Mouse (Mus musculus) forebrain, embryonic 16.5 days (tissue): ENCODE results near the gene Evi5. TPM values are rescaled to one million over a fixed set of nuclear protein-coding genes. Genes with fewer than 3 reads are reported as not detected.

Source experiments
- ATAC-seq: fragments of 200-750 bp; cut with Nextera tagmentation; 2 replicates; pipeline ENCODE4 v1.8.0; 2017; ENCODE audit warnings: mild to moderate bottlenecking, moderate library complexity
- H3K27ac ChIP-seq: fragments of 300-500 bp; sonication (generic); 2 replicates; pipeline ENCODE4 v1.5.1; 2014; ENCODE audit warnings: low read length, control low read depth
- H3K27me3 ChIP-seq: fragments of 300-500 bp; sonication (generic); replicated peaks from 2 replicates; pipeline ENCODE4 v1.6.1; 2014; ENCODE audit warnings: low read length; ENCODE audit not compliant: control insufficient read depth, insufficient read depth
- H3K36me3 ChIP-seq: fragments of 300-500 bp; sonication (generic); 2 replicates; pipeline ENCODE4 v1.6.1; 2014; ENCODE audit not compliant: control insufficient read depth, insufficient read depth
- H3K4me1 ChIP-seq: fragments of 300-500 bp; sonication (generic); replicated peaks from 2 replicates; pipeline ENCODE4 v1.6.1; 2014; ENCODE audit warnings: low read length; ENCODE audit not compliant: control insufficient read depth, insufficient read depth
- H3K4me2 ChIP-seq: fragments of 300-500 bp; sonication (generic); 2 replicates; pipeline ENCODE4 v1.6.1; 2014; ENCODE audit warnings: mild to moderate bottlenecking, low read length, control low read depth
- H3K4me3 ChIP-seq: fragments of 300-500 bp; sonication (generic); replicated peaks from 2 replicates; pipeline ENCODE4 v1.5.1; 2014; ENCODE audit warnings: mild to moderate bottlenecking, low read length, control low read depth
- H3K9ac ChIP-seq: fragments of 300-500 bp; sonication (generic); replicated peaks from 2 replicates; pipeline ENCODE4 v1.6.1; 2014; ENCODE audit warnings: low read depth, low read length, control low read depth
- H3K9me3 ChIP-seq: fragments of 300-500 bp; sonication (generic); 2 replicates; pipeline ENCODE4 v1.6.1; 2016; ENCODE audit warnings: low read length; ENCODE audit not compliant: control insufficient read depth
- WGBS: fragments of 180-500 bp; shearing (Covaris S2); extraction: QIAGEN DNeasy Blood & Tissue Kit; methylation state at CpG from one replicate; pipeline ENCODE4 v1.1.7; 2014; 5-methylcytosine and 5-hydroxymethylcytosine counted together
- polyA plus RNA-seq: library from polyadenylated mRNA; unstranded; fragments of >200 nt; fragmentation: Nextera tagmentation; extraction: Ambion mirVana; gene quantifications from 2 replicates; pipeline ENCODE4 v1.2.1, GENCODE M21; 2015

The Evi5 gene
- polyA plus RNA-seq, result 51.6 and 54.6 TPM in 2 replicates

DNA sequence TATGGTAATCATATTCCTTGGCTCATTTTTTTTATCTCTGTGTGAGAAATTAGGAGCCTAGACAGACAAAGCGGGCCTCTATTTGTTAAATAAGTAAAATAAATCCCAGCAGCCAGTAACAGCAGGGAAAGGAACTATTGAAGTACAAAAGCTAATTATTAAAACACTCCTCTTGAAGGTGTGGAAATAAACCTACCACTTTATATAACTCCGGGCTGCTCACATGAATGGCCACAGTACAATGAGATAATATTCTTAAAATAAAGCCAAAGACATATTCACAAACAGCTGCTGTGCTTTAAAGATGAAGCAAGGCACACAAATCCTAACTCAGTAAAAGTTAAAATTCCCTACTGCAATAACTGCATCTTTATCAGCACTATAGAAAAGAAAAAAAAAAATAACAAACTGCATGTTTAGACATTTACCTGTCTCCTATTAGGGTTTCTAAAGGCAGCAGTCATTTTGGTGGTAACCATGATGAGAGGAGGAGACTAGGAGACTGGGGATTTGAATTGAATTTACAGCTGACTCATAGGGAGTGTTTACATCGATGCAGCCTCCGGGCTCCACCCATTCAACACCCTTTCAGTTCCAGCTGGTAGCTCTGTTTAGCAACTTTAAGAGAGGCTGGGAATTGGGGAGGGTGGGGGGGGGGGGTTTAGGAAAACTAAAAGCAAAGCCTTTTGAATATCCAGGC, at the start of gene Evi5:
Gene Evi5, minus strand, starts transcription at position 547 of the 700 bp plus-strand sequence.
- Histone ChIP-seq H3K9ac (no peak within 1 kb of the TSS), H3K36me3 (no peaks in the 10 kb centered on the region), H3K4me2 (no peak within 1 kb of the TSS), H3K27ac (no peak within 1 kb of the TSS), H3K4me3 (no peak within 1 kb of the TSS), H3K9me3 (no peaks in the 10 kb centered on the region), H3K27me3 (no peaks in the 10 kb centered on the region), H3K4me1 (no peaks in the 10 kb centered on the region)
- WGBS, result 43% methylated on average over 4 of the region's 4 CpGs
- no peak for ATAC-seq

DNA sequence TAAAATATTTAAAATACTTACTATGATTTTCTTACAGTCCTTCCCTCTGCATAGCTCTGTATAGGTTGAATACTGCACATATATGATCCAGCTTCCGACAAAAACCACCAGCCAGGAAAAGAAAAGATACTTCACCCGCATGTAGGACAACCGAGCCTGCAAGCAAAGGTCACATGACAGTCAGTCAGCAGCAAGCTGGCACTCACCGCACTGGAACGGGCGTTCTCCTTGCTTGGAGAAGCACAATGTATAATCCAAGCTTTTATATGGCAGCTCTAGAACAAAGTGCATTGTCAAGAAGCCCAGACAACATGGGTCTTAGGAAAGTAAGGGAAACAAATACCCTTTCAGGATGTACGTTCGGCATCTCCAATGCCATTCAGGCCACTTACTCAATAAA, 49.7 kb upstream of the Evi5 start:
- H3K36me3 ChIP-seq, result no peaks in the 10 kb centered on the region
- no peak for ATAC-seq
- no peak overlapping the region for H3K4me2 ChIP-seq
- H3K27ac ChIP-seq, result no peak overlapping the region
- 65% methylated on average over 8 of the region's 8 CpGs for WGBS
- H3K9me3 ChIP-seq, result no peaks in the 10 kb centered on the region
- H3K27me3 ChIP-seq, result no peaks in the 10 kb centered on the region
- no peak overlapping the region for H3K9ac ChIP-seq
- H3K4me3 ChIP-seq, result no peak overlapping the region
- H3K4me1 ChIP-seq, result no peaks in the 10 kb centered on the region

DNA sequence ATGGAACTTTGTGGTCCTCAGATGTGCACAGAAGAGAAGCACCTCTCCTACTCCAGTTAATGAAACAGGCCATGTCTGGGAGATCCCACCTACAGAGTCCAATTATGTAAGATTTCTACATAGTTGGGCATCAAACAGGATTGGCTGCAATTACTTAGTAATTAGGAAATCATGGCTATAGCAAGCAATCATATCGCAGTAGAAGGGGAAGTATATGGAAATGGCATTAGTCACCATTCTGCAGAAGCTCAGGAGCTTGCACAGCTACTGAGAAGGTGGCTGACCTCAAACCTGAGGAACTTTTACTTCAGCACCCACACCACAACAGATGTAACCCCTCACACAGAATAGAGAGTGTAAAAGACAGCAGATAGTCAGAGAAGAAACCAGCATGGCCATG, 47.9 kb upstream of the Evi5 start:
- H3K27me3 ChIP-seq, result no peaks in the 10 kb centered on the region
- no peaks in the 10 kb centered on the region for H3K4me1 ChIP-seq
- WGBS, result 90% methylated on average over 1 of the region's 1 CpGs
- no peak overlapping the region for H3K27ac ChIP-seq
- H3K9ac ChIP-seq, result no peak overlapping the region
- no peaks in the 10 kb centered on the region for H3K9me3 ChIP-seq
- no peak overlapping the region for H3K4me2 ChIP-seq
- no peak for ATAC-seq
- H3K4me3 ChIP-seq, result no peak overlapping the region
- no peaks in the 10 kb centered on the region for H3K36me3 ChIP-seq

DNA sequence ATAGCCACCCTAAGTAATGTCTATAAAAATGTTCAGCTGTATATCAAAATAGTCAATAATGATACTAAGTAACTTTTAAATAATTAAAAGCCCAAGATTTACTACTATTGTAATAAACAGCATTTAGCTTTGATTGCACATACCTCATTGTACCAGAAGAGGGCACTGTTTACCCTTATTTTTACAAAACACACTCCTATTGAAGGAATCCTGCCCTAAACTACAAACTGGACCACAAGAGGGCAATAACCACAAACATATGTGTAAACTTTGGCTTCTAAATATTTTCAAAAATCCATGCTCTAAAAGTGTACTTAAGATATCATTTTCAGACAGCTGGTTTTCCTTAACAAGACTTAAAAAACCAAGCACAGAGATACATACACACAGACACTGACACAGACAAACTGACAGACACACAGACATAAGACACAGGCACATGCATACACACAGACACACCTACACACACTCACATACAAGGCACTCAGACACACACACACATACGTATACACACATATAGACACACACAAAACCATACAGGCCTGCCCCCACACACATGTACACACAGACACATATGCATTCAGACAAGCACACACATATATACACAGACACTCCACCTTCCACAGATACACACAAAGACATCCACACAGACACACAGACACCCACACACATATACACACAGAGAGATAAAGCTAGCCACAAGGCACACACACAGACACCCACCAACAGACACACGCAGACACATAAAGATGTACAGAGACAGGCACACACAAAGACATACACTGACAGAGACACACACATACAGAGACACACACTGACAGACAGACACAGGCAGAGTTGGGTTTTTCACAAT, 46.7 kb upstream of the Evi5 start:
- ATAC-seq, result peak; percentile 69
- Histone ChIP-seq H3K9ac (no peak overlapping the region), H3K27me3 (no peaks in the 10 kb centered on the region), H3K9me3 (no peaks in the 10 kb centered on the region), H3K4me2 (no peak overlapping the region), H3K4me3 (no peak overlapping the region), H3K27ac (no peak overlapping the region), H3K36me3 (no peaks in the 10 kb centered on the region), H3K4me1 (no peaks in the 10 kb centered on the region)
- WGBS, result 76% methylated on average over 2 of the region's 2 CpGs

DNA sequence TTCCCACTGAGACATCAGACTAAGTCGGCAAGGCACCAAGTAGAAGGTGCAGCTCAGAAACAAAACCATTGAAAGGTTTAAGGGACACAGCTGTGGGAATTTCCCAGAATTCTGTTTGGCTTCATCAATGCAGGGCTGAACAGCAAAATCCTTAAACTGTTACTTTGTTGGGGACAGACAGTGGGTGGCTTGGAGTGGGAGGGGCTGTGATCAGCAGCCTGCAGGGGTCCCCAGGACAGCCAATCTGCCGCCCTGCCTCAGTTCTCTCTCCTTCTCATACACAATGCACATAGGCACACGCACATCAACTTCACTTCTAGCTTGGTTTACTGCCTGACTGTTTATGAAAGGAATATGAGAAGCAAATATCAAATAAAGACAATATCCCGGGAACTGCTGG, 40.4 kb upstream of the Evi5 start:
- ATAC-seq, result no peak
- H3K9me3 ChIP-seq, result no peaks in the 10 kb centered on the region
- H3K27me3 ChIP-seq, result no peaks in the 10 kb centered on the region
- 30% methylated on average over 4 of the region's 4 CpGs for WGBS
- no peak overlapping the region for H3K9ac ChIP-seq
- no peak overlapping the region for H3K27ac ChIP-seq
- peaks cover 3% of the 10 kb centered on the region; the same call in 1 of the 2 replicates for H3K36me3 ChIP-seq
- no peaks in the 10 kb centered on the region for H3K4me1 ChIP-seq
- H3K4me3 ChIP-seq, result no peak overlapping the region
- no peak overlapping the region for H3K4me2 ChIP-seq

DNA sequence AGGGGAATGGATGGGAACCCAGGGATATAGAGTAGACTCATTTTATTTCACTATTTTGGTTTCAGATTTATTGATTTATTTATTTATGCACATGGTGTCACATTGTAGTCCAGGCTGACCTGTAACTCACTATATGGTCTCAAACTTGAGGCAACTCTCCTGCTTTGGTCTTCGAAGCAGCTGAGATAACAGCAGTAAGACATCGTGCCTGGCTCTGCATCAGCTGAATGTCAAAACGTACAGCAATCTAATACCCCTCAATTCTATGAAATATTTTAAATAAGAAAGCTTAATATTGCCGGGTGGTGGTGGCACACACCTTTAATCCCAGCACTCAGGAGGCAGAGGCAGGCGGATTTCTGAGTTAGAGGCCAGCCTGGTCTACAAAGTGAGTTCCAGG, 36.1 kb upstream of the Evi5 start:
- no peaks in the 10 kb centered on the region for H3K9me3 ChIP-seq
- no peak overlapping the region for H3K4me2 ChIP-seq
- no peak for ATAC-seq
- H3K4me1 ChIP-seq, result no peaks in the 10 kb centered on the region
- H3K9ac ChIP-seq, result no peak overlapping the region
- H3K27ac ChIP-seq, result no peak overlapping the region
- H3K4me3 ChIP-seq, result no peak overlapping the region
- H3K27me3 ChIP-seq, result no peaks in the 10 kb centered on the region
- H3K36me3 ChIP-seq, result peaks cover 35% of the 10 kb centered on the region
- WGBS, result 90% methylated on average over 5 of the region's 5 CpGs

DNA sequence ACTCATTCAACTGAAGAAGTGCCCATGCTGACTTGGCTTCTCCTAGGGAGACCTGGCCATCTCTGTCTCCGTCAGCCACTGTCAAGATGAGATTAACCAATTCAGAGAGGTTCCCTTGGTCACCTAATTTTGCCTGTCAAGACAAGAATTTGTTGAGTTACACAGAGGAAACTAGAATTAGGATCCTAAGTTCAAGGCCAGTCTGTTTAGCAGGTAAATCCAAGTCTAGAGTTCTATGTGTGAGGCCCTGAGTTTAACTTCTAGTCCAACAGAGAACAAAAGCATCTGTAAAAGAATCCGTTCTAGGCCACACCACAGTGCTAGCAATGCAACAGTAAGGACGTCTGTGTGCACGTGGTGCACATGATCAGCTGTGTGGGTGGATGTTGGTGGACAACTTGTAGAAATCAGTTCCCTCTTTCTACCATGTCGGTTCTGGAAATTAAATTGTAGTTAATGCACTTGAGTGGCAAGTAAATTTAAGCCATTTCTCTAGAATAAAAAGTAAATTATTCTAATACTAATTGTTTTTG, 35.2 kb upstream of the Evi5 start:
- H3K36me3 ChIP-seq, result peaks cover 41% of the 10 kb centered on the region
- H3K27me3 ChIP-seq, result no peaks in the 10 kb centered on the region
- WGBS, result 75% methylated on average over 5 of the region's 5 CpGs
- ATAC-seq, result no peak
- H3K4me2 ChIP-seq, result no peak overlapping the region
- no peak overlapping the region for H3K4me3 ChIP-seq
- H3K4me1 ChIP-seq, result no peaks in the 10 kb centered on the region
- H3K27ac ChIP-seq, result no peak overlapping the region
- no peak overlapping the region for H3K9ac ChIP-seq
- no peaks in the 10 kb centered on the region for H3K9me3 ChIP-seq

DNA sequence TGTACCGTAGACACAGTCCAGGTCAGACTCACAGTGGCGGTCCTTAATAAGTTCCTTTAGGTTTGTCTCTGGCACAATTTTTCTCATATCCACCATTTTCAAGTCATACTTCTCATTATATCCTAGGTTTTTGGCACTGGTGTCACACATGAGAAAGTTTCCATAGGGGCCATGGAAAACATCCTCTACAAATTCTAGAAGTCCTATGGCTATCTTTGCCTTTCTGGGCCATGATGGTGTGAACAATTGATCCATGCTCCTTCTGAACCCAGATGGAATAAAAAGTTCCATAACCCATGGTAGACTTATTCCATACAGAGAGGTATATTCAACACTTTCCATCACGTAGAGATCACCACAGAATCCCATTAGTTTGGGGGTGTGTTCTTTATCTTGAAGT, 34.8 kb upstream of the Evi5 start:
- ATAC-seq, result no peak

DNA sequence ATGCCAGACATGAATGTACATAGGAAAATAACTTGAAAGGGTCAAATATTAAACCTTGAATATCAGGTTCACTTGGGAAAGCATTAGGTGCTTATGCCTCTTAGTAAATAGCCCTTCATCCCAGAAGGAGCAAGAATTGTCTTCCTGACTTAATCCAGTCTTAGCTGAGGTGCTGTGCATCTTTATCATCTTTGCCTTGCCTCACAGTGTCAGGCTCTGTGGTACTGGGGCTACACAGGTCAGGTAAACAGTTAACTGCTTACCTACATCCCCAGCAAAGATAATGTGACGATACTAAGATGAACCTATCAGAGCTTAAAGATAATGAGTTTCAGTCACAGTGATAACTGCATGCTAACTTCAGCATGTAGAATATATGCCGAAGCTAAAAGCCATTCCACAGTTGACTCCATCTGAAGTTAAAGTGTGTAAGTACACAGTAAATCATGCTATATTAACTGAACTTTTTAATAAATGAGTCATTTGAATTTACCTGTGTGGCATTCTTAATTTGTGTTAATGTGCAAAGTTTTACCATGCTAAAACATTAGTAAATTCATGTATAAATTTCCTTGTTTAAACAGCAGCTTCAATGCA, 33.7 kb upstream of the Evi5 start:
- no peak overlapping the region for H3K4me3 ChIP-seq
- H3K9ac ChIP-seq, result no peak overlapping the region
- H3K27ac ChIP-seq, result no peak overlapping the region
- 91% methylated on average over 2 of the region's 2 CpGs for WGBS
- no peaks in the 10 kb centered on the region for H3K9me3 ChIP-seq
- H3K4me2 ChIP-seq, result no peak overlapping the region
- H3K36me3 ChIP-seq, result peaks cover 49% of the 10 kb centered on the region
- no peak for ATAC-seq
- H3K27me3 ChIP-seq, result no peaks in the 10 kb centered on the region
- no peaks in the 10 kb centered on the region for H3K4me1 ChIP-seq

More for the DNA sequence above, 34.8 kb upstream of the Evi5 start:
- no peaks in the 10 kb centered on the region for H3K4me1 ChIP-seq
- no peak overlapping the region for H3K4me2 ChIP-seq
- H3K27ac ChIP-seq, result no peak overlapping the region
- no peaks in the 10 kb centered on the region for H3K9me3 ChIP-seq
- H3K36me3 ChIP-seq, result peaks cover 46% of the 10 kb centered on the region
- H3K9ac ChIP-seq, result no peak overlapping the region
- H3K27me3 ChIP-seq, result no peaks in the 10 kb centered on the region
- 88% methylated on average over 3 of the region's 3 CpGs for WGBS
- no peak overlapping the region for H3K4me3 ChIP-seq
